Mouse (Mus musculus): ENCODE measurements around the gene Tstd2. TPM values are rescaled to one million over a fixed set of nuclear protein-coding genes. Genes with fewer than 3 reads are reported as not detected.
A peak's percentile ranks its signal among the peaks of the same experiment; 100 is the strongest.

The Tstd2 gene
- 10 to 100 TPM; 26.4 to 26.6 TPM for polyA plus RNA-seq (2017; shearing (Covaris generic))

DNA sequence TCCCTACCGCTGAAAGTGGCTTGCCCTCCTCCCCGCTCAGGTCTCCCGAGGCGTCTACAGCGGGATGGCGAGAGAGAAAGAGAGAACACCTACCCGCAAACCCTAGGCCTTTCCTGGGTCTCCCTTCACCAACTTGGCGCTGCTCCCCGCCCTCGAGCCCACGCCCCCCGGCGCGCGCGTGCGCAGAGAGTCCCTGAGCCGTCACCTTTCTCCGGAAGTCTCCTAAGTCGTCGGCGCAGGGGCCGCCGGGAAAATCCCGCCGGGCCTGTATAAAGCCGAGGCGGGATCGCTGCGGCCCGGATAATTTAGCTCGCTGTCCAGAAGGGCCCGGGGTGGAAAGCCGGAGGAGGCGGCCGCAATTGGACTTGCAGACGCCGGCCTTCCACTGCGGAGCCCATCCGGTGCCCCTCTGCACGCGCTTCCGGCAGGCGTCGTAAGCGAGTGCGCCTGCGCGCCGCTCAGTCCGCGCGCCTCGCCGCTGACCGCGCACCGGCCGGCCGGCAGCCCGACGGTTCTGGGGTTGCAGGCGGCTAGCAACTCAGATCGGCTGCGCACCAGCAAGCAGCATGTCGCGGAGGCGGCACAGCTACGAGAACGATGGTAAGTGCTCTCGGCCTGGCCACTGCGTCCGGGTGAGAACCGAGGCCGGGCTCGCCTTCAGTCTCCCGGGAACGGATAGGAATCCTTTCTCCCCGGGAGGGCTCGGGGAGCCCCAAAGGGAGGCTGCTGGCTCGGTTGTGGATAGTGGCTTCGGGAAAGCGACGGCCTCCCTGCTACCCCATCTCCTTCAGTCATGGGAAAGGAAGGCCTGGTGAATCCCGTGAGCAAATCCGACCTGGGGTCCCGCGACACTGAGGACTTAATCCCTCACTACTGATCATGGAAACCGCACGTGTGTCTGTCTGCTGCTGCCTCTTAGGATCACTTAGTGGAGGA is at the start of gene Tstd2, which contains the start of gene Ncbp1:
Gene Tstd2 (minus strand): TSS at position 408 of the 936 bp plus-strand sequence.
Gene Ncbp1 (plus strand): TSS at position 327 of the 936 bp plus-strand sequence.
- peak; percentile 85 for ATAC-seq

DNA sequence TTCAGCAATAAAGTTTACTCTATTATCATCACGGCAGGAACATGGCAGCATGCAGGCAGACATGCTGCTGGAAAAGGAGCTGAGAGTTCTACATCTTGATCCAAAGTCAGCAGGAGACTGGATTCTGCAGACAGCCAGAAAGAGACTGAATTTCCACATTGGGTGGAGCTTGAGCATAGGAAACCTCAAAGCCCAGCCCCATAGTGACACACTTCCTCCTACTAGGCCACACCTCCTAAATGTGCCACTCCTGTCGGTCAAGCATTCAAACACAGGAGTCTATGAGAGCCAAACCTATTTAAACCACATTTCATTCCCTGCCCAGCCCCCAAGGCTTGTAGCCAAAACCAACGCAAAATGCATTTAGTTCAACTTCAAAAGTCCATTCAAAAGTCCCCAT is 48.0 kb upstream of the Tstd2 start:
- ATAC-seq = no peak

DNA sequence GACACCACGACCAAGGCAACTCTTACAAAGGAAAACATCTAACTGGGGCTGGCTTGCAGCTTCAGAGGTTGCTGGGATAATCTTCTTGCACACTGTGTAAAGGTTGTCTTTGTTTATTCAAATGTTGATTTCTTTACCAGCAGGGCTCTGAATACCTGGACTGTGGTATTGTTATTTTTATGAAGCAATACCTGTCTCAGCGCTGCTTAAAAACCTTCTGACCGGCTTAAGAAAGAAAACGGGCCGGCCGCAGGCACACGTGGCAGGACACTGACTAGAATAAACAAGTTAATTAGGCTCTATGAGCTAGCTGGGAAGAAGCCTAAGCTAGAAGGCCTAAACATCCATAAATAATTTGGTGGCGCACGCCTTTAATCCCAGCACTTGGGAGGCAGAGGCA is 47.4 kb upstream of the Tstd2 start:
- ATAC-seq = no peak

DNA sequence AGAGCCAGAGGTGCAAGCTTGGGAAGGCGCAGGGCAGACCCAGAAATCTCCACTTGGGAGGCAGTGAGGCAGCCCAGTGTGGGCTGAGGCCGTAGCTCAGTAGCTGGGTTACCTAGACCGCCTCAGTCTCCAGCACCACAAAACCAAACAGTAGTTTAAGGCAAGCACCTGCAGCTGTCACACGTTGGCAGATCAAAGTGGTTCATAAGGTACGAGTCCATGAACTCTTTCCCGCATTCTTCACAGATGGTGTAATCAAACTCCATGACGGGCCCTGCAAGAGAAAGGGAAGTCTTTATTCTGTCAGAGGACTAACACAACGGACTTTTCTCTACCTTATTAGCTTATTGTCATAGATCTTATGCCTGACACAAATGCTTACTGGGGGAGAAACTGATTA is 46.9 kb upstream of the Tstd2 start:
- ATAC-seq = no peak

DNA sequence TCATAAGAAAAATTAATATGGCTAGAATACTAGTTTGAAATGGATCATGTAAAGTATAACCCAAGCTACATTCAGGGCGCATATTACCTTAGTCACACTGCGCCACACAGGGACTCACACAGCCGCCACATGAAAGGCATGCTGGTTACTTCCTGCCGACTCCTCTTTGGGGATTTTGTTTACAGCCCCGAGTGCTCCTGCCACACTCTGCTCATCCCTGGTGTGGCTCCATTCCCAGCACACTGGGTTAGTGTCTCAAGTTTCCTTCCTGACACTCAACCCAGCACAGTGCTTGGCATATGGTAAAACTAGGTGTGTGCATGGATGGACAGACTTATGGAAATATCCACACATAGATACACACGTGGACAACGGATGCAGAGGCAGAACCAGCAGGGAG is 43.7 kb upstream of the Tstd2 start:
- no peak for ATAC-seq

DNA sequence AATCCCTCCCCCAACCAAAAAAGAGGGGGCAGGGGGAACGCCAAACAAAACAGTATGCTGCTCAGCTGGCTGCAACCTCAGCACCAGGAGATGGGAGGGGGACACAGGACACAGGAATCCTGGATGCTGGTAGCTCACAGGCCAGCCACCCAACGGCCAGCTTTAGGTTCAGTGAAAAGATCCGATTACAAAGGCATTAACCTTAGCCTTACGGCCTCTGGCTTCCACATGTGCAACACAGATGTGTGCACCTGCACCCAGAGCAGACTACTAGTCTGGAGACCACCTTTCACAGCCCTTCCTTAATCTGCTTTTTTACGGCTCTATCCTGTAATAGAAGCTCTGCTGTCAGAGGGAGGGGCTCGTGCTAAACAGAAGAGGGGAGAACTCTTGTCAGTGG is 42.7 kb upstream of the Tstd2 start:
- ATAC-seq = no peak

- ATAC-seq = no peak
Measured at GRCm38 (mm10) chr4:46177496-46177895, 39.0 kb upstream of the Tstd2 start.

DNA sequence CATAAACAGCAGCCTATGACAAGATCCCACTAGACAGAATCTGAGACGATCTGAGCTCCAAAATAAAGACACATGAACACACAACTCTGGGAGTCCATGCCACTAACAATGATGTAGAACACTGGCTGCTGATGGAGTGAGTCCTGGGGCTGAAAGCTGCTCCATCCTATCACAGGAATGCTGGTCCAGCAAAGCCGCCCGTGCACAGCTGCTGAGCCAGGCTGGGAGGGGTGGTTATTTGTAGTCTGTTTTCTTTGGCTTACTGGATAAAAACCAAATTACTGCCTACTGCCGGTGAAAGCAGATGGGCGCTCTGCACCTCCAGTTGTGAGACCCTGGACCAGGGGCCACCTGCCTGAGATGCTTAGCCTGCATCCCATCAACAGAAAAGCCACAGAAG is 38.5 kb upstream of the Tstd2 start:
- ATAC-seq = no peak

- ATAC-seq = no peak
Measured at GRCm38 (mm10) chr4:46176313-46176712, 37.8 kb upstream of the Tstd2 start.

DNA sequence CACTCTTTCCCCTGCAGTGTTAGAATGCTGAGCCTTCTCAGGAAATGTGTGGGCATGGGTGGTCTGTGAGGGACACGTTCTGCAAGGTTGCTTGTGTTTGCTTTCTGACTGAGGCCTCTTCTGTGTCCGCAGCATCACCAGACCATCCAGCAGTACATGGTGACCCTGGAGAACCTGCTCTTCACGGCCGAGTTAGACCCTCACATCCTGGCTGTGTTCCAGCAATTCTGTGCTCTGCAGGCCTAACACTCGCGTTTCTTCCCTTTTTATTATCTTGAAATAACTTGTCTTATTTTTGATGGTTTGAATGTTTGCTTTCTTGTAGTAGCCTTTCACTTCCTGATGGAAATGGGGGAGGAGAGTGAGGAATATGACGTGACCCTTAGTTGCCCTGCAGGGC is 33.3 kb upstream of the Tstd2 start:
- no peak for ATAC-seq

DNA sequence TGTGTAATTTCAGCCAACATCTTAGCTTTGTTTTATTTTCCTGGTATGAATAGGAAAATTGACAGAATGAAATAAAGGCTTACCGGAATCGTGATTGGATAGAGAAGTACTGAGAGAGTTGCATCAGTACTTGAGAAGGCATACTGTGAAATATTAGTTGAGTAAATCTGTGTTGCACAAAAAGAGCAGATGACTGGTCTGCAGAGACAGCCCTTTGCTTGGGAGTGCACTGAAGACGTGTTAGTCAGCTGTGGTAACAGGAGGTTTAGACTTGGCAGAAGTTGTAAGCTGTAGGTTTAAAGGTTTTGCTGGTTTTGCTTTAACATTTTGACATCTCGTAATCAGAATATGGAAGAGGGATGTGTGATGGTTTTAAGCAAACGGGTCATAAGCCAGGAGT is 27.3 kb upstream of the Tstd2 start:
- no peak for ATAC-seq

- no peak for ATAC-seq
Measured at GRCm38 (mm10) chr4:46164027-46164426, 25.5 kb upstream of the Tstd2 start.

DNA sequence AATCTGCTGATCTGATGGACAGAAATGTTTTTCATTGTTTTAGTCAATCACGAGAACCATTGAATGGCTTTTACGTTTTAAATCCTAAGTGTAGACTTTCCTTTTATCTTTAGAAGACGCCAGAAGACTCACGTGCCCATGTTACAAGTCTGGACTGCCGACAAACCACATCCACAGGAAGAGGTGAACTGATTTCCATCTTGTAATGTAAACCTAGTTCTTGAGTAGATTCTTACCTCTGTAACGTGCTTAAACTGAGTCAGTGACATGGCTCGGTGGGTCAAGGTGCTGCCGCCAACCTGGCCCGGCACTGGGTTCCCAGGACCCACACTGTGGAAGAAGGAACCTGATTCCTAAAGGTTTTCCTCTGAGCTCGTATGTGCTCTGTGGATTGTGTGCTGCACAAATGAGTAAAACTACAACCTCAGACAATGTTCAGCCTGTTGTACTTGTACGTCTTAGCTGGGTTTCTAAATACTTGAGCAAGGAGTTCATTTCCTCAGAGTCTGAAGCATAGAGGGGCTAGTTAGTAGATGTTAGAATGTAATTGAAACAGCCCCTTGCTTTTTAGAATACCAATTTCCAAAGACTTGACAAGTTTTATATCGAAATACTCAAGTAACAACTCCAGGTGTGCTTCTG is 13.5 kb upstream of the Tstd2 start:
- peak; percentile 97 for ATAC-seq

DNA sequence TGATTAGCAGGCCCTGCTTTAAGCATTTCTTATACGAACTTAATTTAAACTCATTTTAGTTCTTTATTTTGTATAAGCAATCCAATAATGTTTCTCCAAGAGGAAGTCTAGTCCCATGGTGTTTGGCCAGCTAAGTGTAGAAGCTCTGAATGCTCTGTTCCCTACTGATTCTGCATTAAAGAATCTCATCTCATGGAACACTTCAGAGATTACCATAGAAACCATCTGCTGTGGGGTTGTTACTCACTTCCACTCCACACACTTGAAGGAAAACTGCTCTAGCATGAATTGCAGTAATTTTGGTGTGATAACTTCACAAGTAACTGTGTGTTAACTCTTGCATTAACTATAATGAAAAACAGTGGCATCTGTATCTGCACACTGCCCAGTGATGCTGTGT is 8.4 kb upstream of the Tstd2 start:
- no peak for ATAC-seq

GRCm38 (mm10) chr4:46144323-46144722 is 5.8 kb upstream of the Tstd2 start:
- peak; percentile 19 for ATAC-seq

DNA sequence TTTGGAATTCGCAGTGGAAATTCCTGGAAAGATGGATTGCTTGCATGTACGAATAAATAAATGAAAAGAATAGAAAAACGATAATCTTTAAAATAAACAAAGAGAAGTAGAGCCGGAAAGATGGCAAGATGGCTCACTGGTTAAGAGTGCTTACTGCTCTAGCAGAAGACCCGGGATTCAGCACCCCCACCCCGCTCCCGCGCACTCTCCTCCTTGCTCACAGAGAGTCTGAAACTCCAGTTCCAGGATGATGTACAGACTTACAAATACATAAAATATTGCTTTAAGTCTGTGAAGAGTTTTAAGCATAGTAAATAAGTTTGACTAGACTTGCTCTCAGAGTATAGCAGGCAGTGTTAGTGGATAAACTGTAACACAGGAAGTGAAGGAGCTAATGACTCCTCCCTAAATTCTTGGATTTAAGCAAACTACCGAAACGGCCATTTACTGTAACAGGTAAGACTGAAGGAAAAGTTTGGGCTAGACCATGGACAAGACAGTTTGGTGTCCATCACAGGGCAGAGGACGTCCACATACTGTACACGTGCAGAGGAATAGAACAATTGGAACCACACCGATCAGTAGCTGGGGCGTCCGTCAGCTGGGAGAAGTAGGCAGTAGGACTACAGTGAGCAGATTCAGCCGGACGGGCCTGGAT is 736 bp downstream of the Tstd2 start:
- ATAC-seq = peak; percentile 41

- ATAC-seq = no peak
Measured at GRCm38 (mm10) chr4:46131791-46132190, 6.7 kb downstream of the Tstd2 start.

GRCm38 (mm10) chr4:46130221-46130620 is 8.3 kb downstream of the Tstd2 start:
- peak; percentile 53 for ATAC-seq

- no peak for ATAC-seq
Measured at GRCm38 (mm10) chr4:46129311-46130004, 9.0 kb downstream of the Tstd2 start.

DNA sequence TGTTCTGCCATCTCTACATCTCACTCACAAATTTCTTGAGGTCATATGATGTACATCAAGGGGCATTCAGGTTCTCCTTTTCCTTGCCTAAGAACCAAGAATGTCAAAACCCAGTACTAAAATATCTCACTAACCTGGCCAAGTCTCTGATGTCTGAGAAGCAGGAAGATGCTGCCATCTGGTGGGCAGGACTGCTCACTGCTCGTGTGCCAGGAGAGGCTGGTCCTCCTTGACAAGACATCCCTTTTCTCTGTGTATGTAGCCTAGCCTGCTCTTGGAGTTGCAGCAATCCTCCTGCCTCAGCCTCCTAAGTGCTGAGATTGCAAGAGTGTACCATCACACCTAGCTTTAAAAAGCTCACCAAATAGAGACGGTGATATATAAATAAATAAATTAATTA is 12.0 kb downstream of the Tstd2 start:
- ATAC-seq = peak; percentile 80

- no peak for ATAC-seq
Measured at GRCm38 (mm10) chr4:46123358-46123757, 15.1 kb downstream of the Tstd2 start.

DNA sequence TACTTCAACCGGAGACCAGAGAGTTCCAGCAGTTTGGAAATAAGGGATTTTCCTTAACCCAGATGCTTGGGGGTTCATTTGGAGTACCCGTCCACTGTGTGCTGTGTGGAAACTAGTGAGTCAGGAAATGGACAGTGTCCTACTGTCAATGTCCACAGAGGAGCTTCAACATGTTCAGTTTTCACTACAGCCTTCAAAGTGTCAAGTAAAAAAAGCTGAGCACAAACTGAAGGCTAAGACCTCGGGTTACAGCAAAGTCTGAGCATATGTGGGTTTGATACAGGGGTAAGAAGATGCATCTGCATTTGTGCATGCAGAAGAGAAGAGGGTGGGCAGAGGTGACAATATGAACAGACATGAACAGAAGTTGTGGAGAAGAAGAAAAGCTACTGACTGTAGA is 17.7 kb downstream of the Tstd2 start:
- no peak for ATAC-seq
